Mouse (Mus musculus): ENCODE data around the gene Cdc42bpg. TPM values are rescaled to one million over a fixed set of nuclear protein-coding genes. Genes with fewer than 3 reads are reported as not detected.

Cdc42bpg gene
- total and polyA plus RNA-seq, 3 experiments, result 0.79 to 4.2 (median 2.3) TPM

DNA sequence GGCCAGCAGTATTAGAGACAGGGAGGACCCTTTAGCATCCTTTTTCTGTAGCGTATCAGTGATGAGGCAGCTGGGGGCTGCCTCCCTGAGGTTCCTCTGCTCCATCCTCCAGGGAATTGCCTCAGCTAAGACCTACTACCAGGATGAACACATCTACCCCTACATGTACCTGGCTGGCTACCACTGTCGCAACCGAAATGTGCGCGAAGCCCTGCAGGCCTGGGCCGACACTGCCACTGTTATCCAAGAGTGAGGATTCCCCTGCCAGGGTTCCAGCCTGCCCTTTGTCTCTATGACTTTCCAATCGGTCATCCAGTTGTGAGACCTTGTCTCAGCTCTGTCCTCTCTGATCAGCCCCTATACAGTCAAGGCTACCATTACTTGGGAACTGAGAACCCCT lies 31.9 kb downstream of the Cdc42bpg start:
- in situ Hi-C loops (cut with MboI; ENCODE audit: low pct_ligation_motif_present, low pct_unique_long_range_greater_than_20kb, low sequenced_read_pairs), result no loop called here

DNA sequence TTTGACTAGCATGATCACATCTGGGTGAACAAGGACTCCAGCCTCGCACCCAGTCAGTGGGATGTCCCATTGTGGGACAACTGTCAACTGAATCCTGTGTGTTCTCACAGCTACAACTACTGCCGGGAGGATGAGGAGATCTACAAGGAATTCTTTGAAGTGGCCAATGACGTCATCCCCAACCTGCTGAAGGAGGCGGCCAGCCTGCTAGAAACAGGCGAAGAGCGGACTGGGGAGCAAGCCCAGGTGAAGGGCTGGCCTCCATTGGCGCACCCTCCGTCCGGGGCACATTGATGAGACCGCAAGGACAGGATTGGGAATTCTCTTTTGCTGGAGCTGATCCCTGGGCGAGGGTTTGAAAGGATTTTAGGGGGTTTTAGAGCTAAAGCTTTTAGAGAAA lies 32.5 kb downstream of the Cdc42bpg start:
- H3K4me3 ChIP-seq (replicated peaks in 1 of 3; ENCODE audit: low read depth in 2 of 3, low read length in 2 of 3, poor library complexity in 1 of 3), result no peak overlapping the region
- peaks cover 41 to 61% of the 10 kb centered on the region in 2 experiments for H3K4me1 ChIP-seq (ENCODE audit: control insufficient read depth in 1 of 2, insufficient read depth in 2 of 2)
- DNase-seq (ENCODE audit: extremely low read depth), result no peak
- H3K27ac ChIP-seq (ENCODE audit: insufficient read depth, low read depth), result no peak overlapping the region
- TF ChIP-seq POLR2A (IDR thresholded peaks at IDR 0.05; ENCODE audit: low read depth, low read length) (no peak), IRF4 (IDR thresholded peaks at IDR 0.05; ENCODE audit: low read depth, low read length) (no peak), SIN3A (IDR thresholded peaks at IDR 0.05; ENCODE audit: low read length) (no peak; the same call in 1 of the 2 replicates), CHD2 (IDR thresholded peaks at IDR 0.05; ENCODE audit: low read length) (no peak), MAFK (IDR thresholded peaks at IDR 0.05; ENCODE audit: insufficient replicate concordance, low read length) (no peak), ZC3H11A (IDR thresholded peaks at IDR 0.05; ENCODE audit: low read depth, low read length) (no peak), ELF1 (IDR thresholded peaks at IDR 0.05; ENCODE audit: low read depth, low read length) (no peak), EP300 (IDR thresholded peaks at IDR 0.05; ENCODE audit: low read length) (no peak), MXI1 (IDR thresholded peaks at IDR 0.05; ENCODE audit: low read depth, low read length) (no peak), POLR2AphosphoS2 (IDR thresholded peaks at IDR 0.05; ENCODE audit: low read depth, low read length) (no peak), E2F4 (IDR thresholded peaks at IDR 0.05; ENCODE audit: insufficient replicate concordance, low read depth, low read length) (no peak), USF2 (conservative IDR thresholded peaks at IDR 0.05; ENCODE audit: low read depth, low read length) (no peak), MAZ (IDR thresholded peaks at IDR 0.05; ENCODE audit: low read depth, low read length) (no peak)
- peaks cover 30% of the 10 kb centered on the region for H3K79me2 ChIP-seq (replicated peaks; ENCODE audit: control insufficient read depth, extremely low read depth, insufficient read depth, poor library complexity, severe bottlenecking)
- peak overlapping the region; percentile 79; the same call in 1 of the 2 replicates for H3K9ac ChIP-seq (ENCODE audit: insufficient read depth, low read depth)
- peaks cover 34 to 48% of the 10 kb centered on the region in 2 experiments for H3K36me3 ChIP-seq (replicated peaks in 1 of 2; ENCODE audit: control insufficient read depth in 1 of 2, insufficient read depth in 1 of 2, low read length in 1 of 2)
- dilution Hi-C loops (cut with MboI; ENCODE audit: extremely low pct_ligation_motif_present, extremely low pct_unique_long_range_greater_than_20kb, low sequenced_read_pairs) (no loop called here), in situ Hi-C loops (cut with MboI; ENCODE audit: low pct_ligation_motif_present, low pct_unique_long_range_greater_than_20kb, low sequenced_read_pairs) (no loop called here)
- H3K4me2 ChIP-seq (ENCODE audit: insufficient read depth, low read depth, poor library complexity, severe bottlenecking), result peak overlapping the region; percentile 66; the same call in 1 of the 2 replicates
- no peaks in the 10 kb centered on the region for H3K9me3 ChIP-seq (replicated peaks; ENCODE audit: low read length)
- no peaks in the 10 kb centered on the region for H3K27me3 ChIP-seq (replicated peaks)

More for the DNA sequence above, 31.9 kb downstream of the Cdc42bpg start:
- dilution Hi-C loops (cut with MboI; ENCODE audit: extremely low pct_ligation_motif_present, extremely low pct_unique_long_range_greater_than_20kb, low sequenced_read_pairs), result no loop called here
- H3K9me3 ChIP-seq (replicated peaks; ENCODE audit: low read length), result no peaks in the 10 kb centered on the region
- peaks cover 38 to 60% of the 10 kb centered on the region in 2 experiments for H3K4me1 ChIP-seq (ENCODE audit: control insufficient read depth in 1 of 2, insufficient read depth in 2 of 2)
- H3K4me3 ChIP-seq (replicated peaks in 1 of 3; ENCODE audit: low read depth in 2 of 3, low read length in 2 of 3, poor library complexity in 1 of 3), result no peak overlapping the region
- no peak for DNase-seq (ENCODE audit: extremely low read depth)
- H3K9ac ChIP-seq (ENCODE audit: insufficient read depth, low read depth), result no peak overlapping the region
- H3K27ac ChIP-seq (ENCODE audit: insufficient read depth, low read depth), result 0 out of 2 replicates have a peak overlapping the region, but pooled peaks have one; percentile 8
- peaks cover 30 to 44% of the 10 kb centered on the region in 2 experiments for H3K36me3 ChIP-seq (replicated peaks in 1 of 2; ENCODE audit: control insufficient read depth in 1 of 2, insufficient read depth in 1 of 2, low read length in 1 of 2)
- peaks cover 28% of the 10 kb centered on the region for H3K79me2 ChIP-seq (replicated peaks; ENCODE audit: control insufficient read depth, extremely low read depth, insufficient read depth, poor library complexity, severe bottlenecking)
- H3K4me2 ChIP-seq (ENCODE audit: insufficient read depth, low read depth, poor library complexity, severe bottlenecking), result no peak overlapping the region
- no peaks in the 10 kb centered on the region for H3K27me3 ChIP-seq (replicated peaks)
- no peak for TF ChIP-seq ELF1 (IDR thresholded peaks at IDR 0.05; ENCODE audit: low read depth, low read length)
- TF ChIP-seq SIN3A (IDR thresholded peaks at IDR 0.05; ENCODE audit: low read length), result no peak
- no peak for TF ChIP-seq CHD2 (IDR thresholded peaks at IDR 0.05; ENCODE audit: low read length)
- no peak for TF ChIP-seq E2F4 (IDR thresholded peaks at IDR 0.05; ENCODE audit: insufficient replicate concordance, low read depth, low read length)
- TF ChIP-seq TCF12 (IDR thresholded peaks at IDR 0.05; ENCODE audit: low read depth, low read length), result no peak
- TF ChIP-seq KAT2A (IDR thresholded peaks at IDR 0.05; ENCODE audit: insufficient replicate concordance, low read length), result no peak
